8 mouse cellular contexts compared by ENCODE assay signal in the genomic region with DNA sequence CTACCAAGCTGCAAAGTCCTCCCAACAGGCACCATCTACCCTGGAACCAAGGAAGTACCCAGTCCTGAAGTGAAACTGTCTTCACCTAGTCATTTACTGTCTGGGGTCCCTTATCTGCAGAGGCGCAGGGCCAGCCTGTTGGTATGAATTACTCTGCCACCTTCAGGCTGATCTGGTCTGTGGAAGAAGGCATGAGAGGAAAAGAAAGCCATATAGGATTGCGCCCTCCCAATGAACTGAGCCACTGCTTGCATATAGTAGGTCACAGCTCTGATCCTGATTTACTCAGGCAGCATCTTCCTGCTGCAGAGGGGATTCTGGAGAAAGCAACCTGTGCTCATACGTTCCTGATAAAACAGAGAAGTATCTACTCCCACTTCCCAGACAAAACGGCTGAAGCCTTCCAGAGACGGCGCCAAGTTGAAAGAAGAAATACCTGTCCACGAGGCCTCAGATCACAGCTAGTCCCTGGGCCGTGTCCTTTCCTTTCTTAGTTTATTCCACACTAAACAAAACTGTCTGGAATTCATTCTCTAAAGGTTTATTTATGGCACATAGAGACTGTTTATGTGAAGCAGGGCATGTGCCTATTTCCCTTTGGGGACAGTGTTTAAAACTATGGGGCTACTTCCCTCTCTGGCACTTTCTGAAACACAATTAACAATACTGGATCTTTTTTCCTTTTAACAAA.
DNase-seq lines count a peak whose midpoint lies in the region; ATAC-seq and TF ChIP-seq lines count a peak whose summit lies in the region.

No protein-coding gene starts in this region.

- DNase-seq in hindbrain, embryonic 11.5 days (ENCODE audit: low spot score): no peak
- DNase-seq in hindbrain, embryonic 10.5 days (ENCODE audit: low spot score): no peak
- DNase-seq in brain, embryonic 14.5 days (ENCODE audit: low read depth): peak; percentile 40
- peak; percentile 50 to 64 for DNase-seq in heart, postnatal 10 days
- DNase-seq in lung, postnatal 0 days (ENCODE audit: low spot score): no peak
- DNase-seq in thymus, postnatal 10 days (ENCODE audit: low spot score in 2 of 2): peak; percentile 40 to 48
- DNase-seq in cerebellum, adult 9-10 months: no peak
- no peak for DNase-seq in left cerebral cortex, postnatal 14 days (ENCODE audit: low spot score in 2 of 2)

- no peak overlapping the region for H3K4me3 ChIP-seq in hindbrain, embryonic 11.5 days (ENCODE audit: low read depth, low read length)
- no peak overlapping the region for H3K4me3 ChIP-seq in hindbrain, embryonic 10.5 days
- no peak overlapping the region for H3K4me3 ChIP-seq in lung, postnatal 0 days (ENCODE audit: low read depth, low read length)

- no peaks in the 10 kb centered on the region for H3K36me3 ChIP-seq in hindbrain, embryonic 11.5 days (ENCODE audit: control insufficient read depth, insufficient read depth, low read length)
- H3K36me3 ChIP-seq in hindbrain, embryonic 10.5 days: peaks cover 41% of the 10 kb centered on the region
- peaks cover 22% of the 10 kb centered on the region; the same call in 1 of the 2 replicates for H3K36me3 ChIP-seq in lung, postnatal 0 days (ENCODE audit: insufficient read depth, low read length)

- no peak for TF ChIP-seq POLR2A in brain, embryonic 14.5 days (IDR thresholded peaks at IDR 0.05; ENCODE audit: borderline replicate concordance, extremely low read depth, insufficient read depth, insufficient read length, poor library complexity, severe bottlenecking)

- no peak overlapping the region for H3K4me2 ChIP-seq in hindbrain, embryonic 11.5 days (replicated peaks; ENCODE audit: low read depth, low read length)
- no peak overlapping the region for H3K4me2 ChIP-seq in lung, postnatal 0 days (replicated peaks; ENCODE audit: low read depth, low read length)

- TF ChIP-seq EP300 in lung, postnatal 0 days (IDR thresholded peaks at IDR 0.05): no peak

- no peaks in the 10 kb centered on the region for H3K27me3 ChIP-seq in hindbrain, embryonic 11.5 days (ENCODE audit: control insufficient read depth, insufficient read depth, low read length)
- H3K27me3 ChIP-seq in hindbrain, embryonic 10.5 days (ENCODE audit: insufficient read depth, poor library complexity, severe bottlenecking): no peaks in the 10 kb centered on the region
- H3K27me3 ChIP-seq in lung, postnatal 0 days (replicated peaks; ENCODE audit: insufficient read depth, low read length): no peaks in the 10 kb centered on the region

- peak; percentile 30; the same call in 1 of the 2 replicates for TF ChIP-seq CTCF in brain, embryonic 14.5 days (IDR thresholded peaks at IDR 0.05; ENCODE audit: borderline replicate concordance, extremely low read depth, insufficient read depth, insufficient read length)
- TF ChIP-seq CTCF in lung, postnatal 0 days (IDR thresholded peaks at IDR 0.05): peak; percentile 68

- H3K9me3 ChIP-seq in hindbrain, embryonic 11.5 days (ENCODE audit: control insufficient read depth, low read length): no peaks in the 10 kb centered on the region
- H3K9me3 ChIP-seq in hindbrain, embryonic 10.5 days: no peaks in the 10 kb centered on the region
- H3K9me3 ChIP-seq in lung, postnatal 0 days (ENCODE audit: low read length): no peaks in the 10 kb centered on the region

- ATAC-seq in hindbrain, embryonic 11.5 days (ENCODE audit: low FRiP score): no peak; the same call in 1 of the 2 replicates
- ATAC-seq in lung, postnatal 0 days: peak; percentile 63

- H3K4me1 ChIP-seq in hindbrain, embryonic 11.5 days (replicated peaks; ENCODE audit: control insufficient read depth, insufficient read depth, low read length): no peaks in the 10 kb centered on the region
- peaks cover 17% of the 10 kb centered on the region for H3K4me1 ChIP-seq in hindbrain, embryonic 10.5 days (replicated peaks)
- H3K4me1 ChIP-seq in lung, postnatal 0 days (ENCODE audit: insufficient read depth, low read depth, low read length): peaks cover 6% of the 10 kb centered on the region; the same call in 1 of the 2 replicates

- no peak overlapping the region for H3K9ac ChIP-seq in hindbrain, embryonic 11.5 days (ENCODE audit: low read depth, low read length)
- H3K9ac ChIP-seq in lung, postnatal 0 days (replicated peaks; ENCODE audit: low read depth): no peak overlapping the region

- WGBS in hindbrain, embryonic 11.5 days: 68% methylated on average over 8 of the region's 8 CpGs
- WGBS in hindbrain, embryonic 10.5 days: 71% methylated on average over 8 of the region's 8 CpGs
- WGBS in lung, postnatal 0 days: 38% methylated on average over 8 of the region's 8 CpGs

- intact Hi-C loops in heart, postnatal 10 days (cut with DNase I): loop anchor here (1.0 to 10.0 kb wide), 3 partner anchors 154 to 286 kb away; no protein-coding TSS in a partner anchor
- intact Hi-C loops in left cerebral cortex, postnatal 14 days (cut with DNase I): loop anchor here (2.0 kb wide), 1 partner anchor 160 kb away; no protein-coding TSS in a partner anchor

- 0 out of 2 replicates have a peak overlapping the region, but pooled peaks have one; percentile 7 for H3K27ac ChIP-seq in hindbrain, embryonic 11.5 days (ENCODE audit: low read depth, low read length)
- H3K27ac ChIP-seq in hindbrain, embryonic 10.5 days: no peak overlapping the region
- H3K27ac ChIP-seq in lung, postnatal 0 days (ENCODE audit: low read length): no peak overlapping the region; the same call in 1 of the 2 replicates

Comparison
In these comparisons a context has a peak if more than half of its experiments do, and no peak if none do; other contexts are left out.
1. DNase-seq: peak in brain, embryonic 14.5 days (single experiment), heart, postnatal 10 days (2 of 2) and thymus, postnatal 10 days (2 of 2); none in hindbrain, embryonic 11.5 days (single experiment), hindbrain, embryonic 10.5 days (single experiment), lung, postnatal 0 days (single experiment), cerebellum, adult 9-10 months (single experiment) and left cerebral cortex, postnatal 14 days (0 of 2).